Comparison of ENCODE assay signal across 23 mouse cellular contexts in the genomic region with DNA sequence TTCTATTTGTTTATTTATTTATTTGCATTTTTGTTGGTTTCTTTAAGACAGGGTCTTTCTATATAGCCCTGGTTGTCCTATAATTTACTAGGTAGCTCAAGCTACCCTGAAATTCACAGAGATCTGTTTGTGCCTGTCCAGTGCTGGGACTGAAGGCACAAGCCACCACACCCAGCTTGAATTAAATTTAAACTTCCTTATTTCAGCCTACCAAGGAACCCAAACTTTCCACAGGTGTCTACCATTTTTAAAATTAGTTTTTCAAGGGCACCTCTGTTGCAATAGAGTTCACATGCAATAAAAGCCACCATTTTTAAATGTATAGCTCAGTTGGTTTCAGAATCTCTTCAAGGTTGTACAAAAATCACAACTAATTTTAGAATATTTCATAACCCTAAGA.
"Had no signal": no experiment of that assay in that cellular context is flagged by ENCODE, and none has a peak within 500 bp of the region (broad histone marks: within the 10 kb centered on the region; RNA-seq: fewer than 3 reads in every experiment).

No protein-coding gene starts in this region.

- DNase-seq: gastrocnemius, postnatal 14 days; gastrocnemius, postnatal 36 days; heart, adult 18-20 months; heart, postnatal 14 days; heart, postnatal 36 days; kidney, adult 11 months; kidney, adult 2 months; kidney, adult 9 months; kidney, postnatal 10 days; kidney, postnatal 25 days; kidney, postnatal 4 days; liver had no signal

- ATAC-seq: hindbrain, postnatal 0 days; intestine, embryonic 16.5 days had no signal

- H3K4me3 ChIP-seq: heart, embryonic 10.5 days; heart, embryonic 12.5 days; hindbrain, embryonic 13.5 days; hindbrain, embryonic 15.5 days; layer of hippocampus, adult 2 months; left cerebral cortex, adult 2 months; limb, embryonic 10.5 days; limb, embryonic 12.5 days had no signal

- H3K4me1 ChIP-seq: heart, embryonic 10.5 days; heart, embryonic 12.5 days; hindbrain, embryonic 13.5 days; hindbrain, embryonic 15.5 days; limb, embryonic 10.5 days; limb, embryonic 12.5 days had no signal

- H3K36me3 ChIP-seq: heart, embryonic 10.5 days; heart, embryonic 12.5 days; hindbrain, embryonic 13.5 days; hindbrain, embryonic 15.5 days; limb, embryonic 10.5 days; limb, embryonic 12.5 days had no signal

- H3K27ac ChIP-seq: heart, embryonic 10.5 days; hindbrain, embryonic 13.5 days; hindbrain, embryonic 15.5 days; hindbrain, postnatal 0 days; layer of hippocampus, adult 2 months; left cerebral cortex, adult 2 months; limb, embryonic 10.5 days; limb, embryonic 12.5 days had no signal

- H3K9me3 ChIP-seq: heart, embryonic 10.5 days; heart, embryonic 12.5 days; hindbrain, embryonic 13.5 days; hindbrain, embryonic 15.5 days; limb, embryonic 10.5 days; limb, embryonic 12.5 days had no signal

- H3K27me3 ChIP-seq: heart, embryonic 12.5 days; hindbrain, embryonic 13.5 days; hindbrain, embryonic 15.5 days; limb, embryonic 12.5 days had no signal

- H3K9ac ChIP-seq: heart, embryonic 12.5 days; hindbrain, embryonic 13.5 days; hindbrain, embryonic 15.5 days; limb, embryonic 12.5 days had no signal

- H3K4me2 ChIP-seq: heart, embryonic 12.5 days; hindbrain, embryonic 13.5 days; hindbrain, embryonic 15.5 days; limb, embryonic 12.5 days; liver, embryonic 11.5 days had no signal
